Mouse (Mus musculus) myocyte (in vitro differentiated cells): Measurements from ENCODE around the gene Ampd2. TPM values are rescaled to one million over a fixed set of nuclear protein-coding genes. Genes with fewer than 3 reads are reported as not detected.

Experiments used
- H3K27me3 ChIP-seq: one replicate; pipeline ENCODE4 v1.6.1; 2011; ENCODE audit not compliant: control insufficient read depth, insufficient read depth, insufficient read length
- H3K36me3 ChIP-seq: one replicate; pipeline ENCODE4 v1.6.1; 2011; ENCODE audit not compliant: control insufficient read depth, insufficient read depth
- H3K4me2 ChIP-seq: one replicate; pipeline ENCODE4 v1.6.1; 2011; ENCODE audit warnings: low read depth, control low read depth
- H3K4me3 ChIP-seq: one replicate; pipeline ENCODE4 v1.5.1; 2011; ENCODE audit warnings: mild to moderate bottlenecking, control low read depth, moderate library complexity
- H3K79me2 ChIP-seq: one replicate; pipeline ENCODE4 v1.6.1; 2011; ENCODE audit not compliant: control insufficient read depth, insufficient read depth
- H3ac ChIP-seq: one replicate; pipeline ENCODE4 v1.6.1; 2011; ENCODE audit not compliant: control insufficient read depth, insufficient read length
- CEBPB ChIP-seq: IDR thresholded peaks from 2 replicates; pipeline ENCODE4 v1.6.1; 2011; ENCODE audit warnings: mild to moderate bottlenecking, moderate library complexity; ENCODE audit not compliant: poor library complexity, insufficient read depth, severe bottlenecking
- E2F4 ChIP-seq: IDR thresholded peaks from one replicate; pipeline ENCODE4 v1.6.1; 2011; ENCODE audit warnings: mild to moderate bottlenecking, control low read depth, moderate library complexity; ENCODE audit not compliant: insufficient read depth
- MAX ChIP-seq: IDR thresholded peaks from one replicate; pipeline ENCODE4 v1.6.1; 2011; ENCODE audit warnings: low read depth, mild to moderate bottlenecking, control low read depth
- MYOD1 ChIP-seq, 3 experiments: IDR thresholded peaks; one replicate each; pipeline ENCODE4 v1.6.1; 2011; ENCODE audit warnings: control low read depth in 2 of 3, low read depth in 2 of 3, mild to moderate bottlenecking in 2 of 3, moderate library complexity in 1 of 3; ENCODE audit not compliant: insufficient read length in 2 of 3, control insufficient read depth in 1 of 3
- MYOG ChIP-seq, 3 experiments: IDR thresholded peaks; one replicate each; pipeline ENCODE4 v1.6.1; 2011; ENCODE audit warnings: control low read depth in 2 of 3, low read depth in 2 of 3, mild to moderate bottlenecking in 2 of 3; ENCODE audit not compliant: insufficient read length in 2 of 3, control insufficient read depth in 1 of 3, insufficient read depth in 1 of 3
- POLR2A ChIP-seq: IDR thresholded peaks from one replicate; pipeline ENCODE4 v1.6.1; 2011; ENCODE audit warnings: low read depth, mild to moderate bottlenecking, control low read depth, moderate library complexity; ENCODE audit not compliant: insufficient read length
- POLR2AphosphoS2 ChIP-seq: IDR thresholded peaks from one replicate; pipeline ENCODE4 v1.6.1; 2011; ENCODE audit warnings: low read depth, control low read depth; ENCODE audit not compliant: insufficient read length
- REST ChIP-seq: IDR thresholded peaks from one replicate; pipeline ENCODE4 v1.6.1; 2011; ENCODE audit warnings: mild to moderate bottlenecking, control low read depth, moderate library complexity; ENCODE audit not compliant: insufficient read depth, insufficient read length
- SRF ChIP-seq: IDR thresholded peaks from one replicate; pipeline ENCODE4 v1.6.1; 2011; ENCODE audit warnings: low read depth; ENCODE audit not compliant: control insufficient read depth, insufficient read length
- TCF12 ChIP-seq: IDR thresholded peaks from one replicate; pipeline ENCODE4 v1.6.1; 2011; ENCODE audit warnings: mild to moderate bottlenecking, control low read depth; ENCODE audit not compliant: poor library complexity, insufficient read depth, severe bottlenecking
- TCF3 ChIP-seq: IDR thresholded peaks from one replicate; pipeline ENCODE4 v1.6.1; 2011; ENCODE audit warnings: low read depth, control low read depth; ENCODE audit not compliant: insufficient read length
- USF1 ChIP-seq: IDR thresholded peaks from one replicate; pipeline ENCODE4 v1.6.1; 2011; ENCODE audit warnings: low read depth, mild to moderate bottlenecking, control low read depth, moderate library complexity
- polyA plus RNA-seq: library from polyadenylated mRNA; unstranded; fragments of >200 nt; fragmentation: generic; extraction: Trizol; gene quantifications from one replicate; pipeline ENCODE4 v1.2.1, GENCODE M21; 2012; ENCODE audit warnings: missing spikeins

Gene Ampd2
- polyA plus RNA-seq, 1 experiment = 32.6 TPM

GRCm38 (mm10) chr3:108129804-108130203 lies 43.4 kb upstream of the Ampd2 start:
- no peak overlapping the region for H3ac ChIP-seq
- no peaks in the 10 kb centered on the region for H3K27me3 ChIP-seq
- H3K4me3 ChIP-seq = no peak overlapping the region
- peaks cover 98% of the 10 kb centered on the region for H3K79me2 ChIP-seq
- H3K4me2 ChIP-seq = no peak overlapping the region
- no peak for TF ChIP-seq CEBPB
- TF ChIP-seq TCF3 = no peak
- no peak for TF ChIP-seq MYOD1 (IDR thresholded peaks at IDR 0.05; ENCODE audit: control insufficient read depth in 1 of 3, insufficient read length in 2 of 3, low read depth in 2 of 3)
- TF ChIP-seq POLR2A = no peak
- TF ChIP-seq POLR2AphosphoS2 = no peak
- TF ChIP-seq E2F4 = no peak
- TF ChIP-seq MYOG (IDR thresholded peaks at IDR 0.05; ENCODE audit: control insufficient read depth in 1 of 3, insufficient read depth in 1 of 3, insufficient read length in 2 of 3, low read depth in 2 of 3) = no peak
- no peak for TF ChIP-seq SRF
- TF ChIP-seq TCF12 = no peak
- no peak for TF ChIP-seq USF1
- no peak for TF ChIP-seq REST
- TF ChIP-seq MAX = no peak
- no peaks in the 10 kb centered on the region for H3K36me3 ChIP-seq

- Histone ChIP-seq H3K4me2 (no peak overlapping the region), H3K4me3 (no peak overlapping the region), H3K79me2 (peaks cover 94% of the 10 kb centered on the region), H3ac (no peak overlapping the region), H3K27me3 (no peaks in the 10 kb centered on the region), H3K36me3 (no peaks in the 10 kb centered on the region)
- TF ChIP-seq POLR2AphosphoS2 (no peak), MYOD1 (IDR thresholded peaks at IDR 0.05; ENCODE audit: control insufficient read depth in 1 of 3, insufficient read length in 2 of 3, low read depth in 2 of 3) (no peak), USF1 (no peak), TCF3 (no peak), E2F4 (no peak), POLR2A (no peak), MAX (no peak), SRF (no peak), CEBPB (no peak), REST (no peak), MYOG (IDR thresholded peaks at IDR 0.05; ENCODE audit: control insufficient read depth in 1 of 3, insufficient read depth in 1 of 3, insufficient read length in 2 of 3, low read depth in 2 of 3) (no peak), TCF12 (no peak)
Observed at GRCm38 (mm10) chr3:108129367-108129766, 42.9 kb upstream of the Ampd2 start.

- H3K27me3 ChIP-seq = no peaks in the 10 kb centered on the region
- H3K79me2 ChIP-seq = peaks cover 86% of the 10 kb centered on the region
- no peak overlapping the region for H3K4me2 ChIP-seq
- no peak overlapping the region for H3ac ChIP-seq
- TF ChIP-seq USF1 = no peak
- TF ChIP-seq POLR2AphosphoS2 = no peak
- TF ChIP-seq MAX = no peak
- TF ChIP-seq TCF3 = no peak
- TF ChIP-seq SRF = no peak
- TF ChIP-seq TCF12 = no peak
- no peak for TF ChIP-seq REST
- H3K4me3 ChIP-seq = no peak overlapping the region
- H3K36me3 ChIP-seq = peaks cover under 1% of the 10 kb centered on the region
Observed at GRCm38 (mm10) chr3:108128520-108128919, 42.1 kb upstream of the Ampd2 start.

- Histone ChIP-seq H3K79me2 (peaks cover 69% of the 10 kb centered on the region), H3K4me3 (no peak overlapping the region), H3K4me2 (no peak overlapping the region), H3K36me3 (peaks cover 16% of the 10 kb centered on the region), H3K27me3 (no peaks in the 10 kb centered on the region), H3ac (no peak overlapping the region)
- no peak for TF ChIP-seq MAX
- TF ChIP-seq SRF = no peak
- no peak for TF ChIP-seq MYOD1 (IDR thresholded peaks at IDR 0.05; ENCODE audit: control insufficient read depth in 1 of 3, insufficient read length in 2 of 3, low read depth in 2 of 3)
- no peak for TF ChIP-seq REST
- TF ChIP-seq CEBPB = no peak
- no peak for TF ChIP-seq TCF3
- no peak for TF ChIP-seq POLR2AphosphoS2
- TF ChIP-seq POLR2A = no peak
- no peak for TF ChIP-seq TCF12
- no peak for TF ChIP-seq MYOG (IDR thresholded peaks at IDR 0.05; ENCODE audit: control insufficient read depth in 1 of 3, insufficient read depth in 1 of 3, insufficient read length in 2 of 3, low read depth in 2 of 3)
- no peak for TF ChIP-seq E2F4
- TF ChIP-seq USF1 = no peak
Observed at GRCm38 (mm10) chr3:108126327-108126726, 39.9 kb upstream of the Ampd2 start.

GRCm38 (mm10) chr3:108124131-108124530 lies 37.7 kb upstream of the Ampd2 start:
- Histone ChIP-seq H3K79me2 (peaks cover 47% of the 10 kb centered on the region), H3K36me3 (peaks cover 22% of the 10 kb centered on the region), H3K27me3 (no peaks in the 10 kb centered on the region), H3K4me2 (no peak overlapping the region), H3ac (no peak overlapping the region), H3K4me3 (no peak overlapping the region)
- TF ChIP-seq E2F4 (no peak), SRF (no peak), USF1 (no peak), MYOG (IDR thresholded peaks at IDR 0.05; ENCODE audit: control insufficient read depth in 1 of 3, insufficient read depth in 1 of 3, insufficient read length in 2 of 3, low read depth in 2 of 3) (no peak), POLR2AphosphoS2 (no peak), REST (no peak), TCF3 (no peak), POLR2A (no peak), CEBPB (no peak), TCF12 (no peak), MAX (no peak), MYOD1 (IDR thresholded peaks at IDR 0.05; ENCODE audit: control insufficient read depth in 1 of 3, insufficient read length in 2 of 3, low read depth in 2 of 3) (no peak)
